Mouse (Mus musculus): ENCODE data around the gene G3bp2.
"Not testable (repeated sequence)": the region's sequence is repeated elsewhere in the genome, so short reads cannot be mapped to it uniquely, and the experiment has no call there.

DNA sequence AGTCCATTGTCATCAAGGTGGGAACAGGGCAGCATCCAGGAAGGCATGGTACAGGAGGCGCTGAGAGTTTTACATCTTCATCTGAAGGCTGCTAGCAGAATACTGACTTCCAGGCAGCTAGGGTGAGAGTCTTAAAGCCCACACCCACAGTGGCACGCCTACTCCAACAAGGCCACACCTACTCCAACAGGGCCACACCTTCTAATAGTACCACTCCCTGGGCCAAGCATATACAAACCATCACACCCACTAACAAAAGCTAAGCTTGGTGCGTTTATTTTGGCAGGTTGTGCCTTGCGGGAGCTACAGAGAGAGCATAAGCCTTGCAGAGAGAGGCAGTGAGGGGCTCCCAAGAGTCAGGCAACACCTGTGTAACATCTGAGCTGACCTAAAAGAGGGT lies 49.5 kb upstream of the G3bp2 start:
- TF ChIP-seq POLR2A (IDR thresholded peaks at IDR 0.05; ENCODE audit: insufficient read depth, low read depth, low read length); EP300 (IDR thresholded peaks at IDR 0.05; ENCODE audit: insufficient read depth, low read depth, low read length); CTCF (IDR thresholded peaks at IDR 0.05): not testable (repeated sequence)

Data from heart, adult 2 months (tissue).